Mouse (Mus musculus): ENCODE measurements around the gene Gm19668.
"Not testable (repeated sequence)": the region's sequence is repeated elsewhere in the genome, so short reads cannot be mapped to it uniquely, and the experiment has no call there.

The Gm19668 gene

GRCm38 (mm10) chr10:77798921-77799508 lies at the start of gene Gm19668:
TSS of gene Gm19668 (minus strand) at chr10:77799133.
- DNase-seq = no peak

DNA sequence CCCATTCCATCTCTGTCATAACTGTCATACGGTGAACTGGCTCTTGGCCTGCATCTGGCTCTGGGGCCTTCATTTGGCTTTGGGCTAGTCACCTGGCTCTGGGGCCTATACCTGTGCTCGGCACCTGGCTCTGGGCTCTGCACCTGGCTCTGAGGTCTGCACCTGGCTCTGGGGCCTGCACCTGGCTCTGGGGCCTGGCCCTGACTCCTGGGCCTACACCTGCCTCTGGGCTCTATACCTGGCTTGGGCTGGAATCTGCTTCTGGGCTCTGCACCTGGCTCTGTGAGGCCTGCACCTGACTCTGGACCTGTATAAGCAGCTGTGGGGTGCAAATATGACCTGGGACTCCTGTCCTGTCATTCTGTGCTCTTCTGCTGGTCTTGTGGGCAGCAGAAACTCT lies 48.6 kb upstream of the Gm19668 start:
- no peak for DNase-seq

- DNase-seq = no peak
Measured at GRCm38 (mm10) chr10:77846961-77847360, 48.0 kb upstream of the Gm19668 start.

GRCm38 (mm10) chr10:77846503-77846902 lies 47.6 kb upstream of the Gm19668 start, which contains the start of gene Gm36176:
TSS of gene Gm36176 (plus strand) at chr10:77846803.
- DNase-seq = no peak

DNA sequence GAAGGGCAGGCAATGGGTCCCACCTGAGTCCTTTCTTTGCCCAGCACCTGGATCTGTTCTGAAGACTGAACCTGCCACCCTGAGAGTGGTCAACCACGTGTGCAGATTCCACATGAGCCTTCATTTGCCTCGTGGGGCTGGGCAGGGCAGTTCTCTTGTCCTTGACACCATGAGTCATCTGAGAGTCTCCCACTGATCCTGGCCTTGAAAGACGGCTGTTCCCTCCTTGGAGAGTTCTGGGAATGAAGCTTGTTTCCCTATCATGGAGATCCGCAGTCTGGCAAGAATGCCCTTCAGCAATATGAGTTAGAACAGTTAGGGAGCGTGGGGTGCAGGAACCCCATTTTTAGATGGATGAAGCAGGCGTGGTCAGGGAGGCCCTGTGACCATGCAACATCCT lies 40.1 kb upstream of the Gm19668 start:
- DNase-seq = no peak

GRCm38 (mm10) chr10:77835647-77836046 lies 36.7 kb upstream of the Gm19668 start, which contains the start of gene Krtap10-10:
TSS of gene Krtap10-10 (plus strand) at chr10:77835947.
- DNase-seq = no peak

DNA sequence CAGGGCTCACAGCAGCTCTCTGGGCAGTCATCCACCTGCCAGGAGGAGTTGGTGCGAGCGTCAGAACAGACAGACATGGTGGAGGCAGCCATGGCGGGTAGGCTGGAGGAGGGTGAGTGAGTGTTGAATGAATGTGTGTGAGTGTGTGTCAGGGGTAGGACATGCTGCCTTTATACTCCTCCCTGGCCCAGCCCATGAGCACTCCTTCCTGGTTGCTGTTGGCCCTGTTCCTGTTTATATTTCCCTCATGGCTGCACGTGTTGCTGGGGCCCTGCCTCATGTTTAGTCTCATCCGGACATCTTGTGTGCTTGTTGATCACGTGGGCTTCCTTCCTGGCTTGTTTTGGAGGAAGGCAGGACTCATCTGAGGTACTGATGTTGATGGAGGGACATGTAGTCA lies 28.0 kb upstream of the Gm19668 start, which contains the start of gene Krtap10-4:
Gene Krtap10-4, minus strand, starts transcription at position 145 of the 400 bp plus-strand sequence.
- no peak for DNase-seq

DNA sequence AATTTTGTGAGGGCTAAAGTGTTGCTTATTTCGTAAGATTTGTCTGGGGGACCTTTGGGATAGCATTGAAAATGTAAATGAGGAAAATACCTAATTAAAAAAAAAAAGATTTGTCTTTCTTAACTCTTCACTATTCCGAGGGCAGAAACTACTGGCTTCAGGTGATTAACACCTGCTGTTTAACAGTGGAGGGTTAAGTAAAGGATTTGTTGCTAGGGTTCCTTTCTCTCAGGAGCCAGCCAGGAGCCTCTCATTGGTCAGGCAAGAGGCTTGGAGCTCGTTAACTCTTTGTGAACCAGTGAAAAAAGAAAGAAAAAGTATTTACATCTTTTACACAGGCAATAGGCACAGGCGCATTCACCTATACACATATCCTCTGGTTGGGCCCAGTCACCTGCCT lies 20.3 kb upstream of the Gm19668 start:
- DNase-seq = no peak

- DNase-seq = no peak
Measured at GRCm38 (mm10) chr10:77818523-77818922, 19.6 kb upstream of the Gm19668 start.

- DNase-seq = peak; percentile 45
Measured at GRCm38 (mm10) chr10:77815514-77815913, 16.6 kb upstream of the Gm19668 start.

- no peak for DNase-seq
Measured at GRCm38 (mm10) chr10:77814382-77814781, 15.4 kb upstream of the Gm19668 start, which contains the start of gene Gm2696. TSS of gene Gm2696 (plus strand) at chr10:77814682.

DNA sequence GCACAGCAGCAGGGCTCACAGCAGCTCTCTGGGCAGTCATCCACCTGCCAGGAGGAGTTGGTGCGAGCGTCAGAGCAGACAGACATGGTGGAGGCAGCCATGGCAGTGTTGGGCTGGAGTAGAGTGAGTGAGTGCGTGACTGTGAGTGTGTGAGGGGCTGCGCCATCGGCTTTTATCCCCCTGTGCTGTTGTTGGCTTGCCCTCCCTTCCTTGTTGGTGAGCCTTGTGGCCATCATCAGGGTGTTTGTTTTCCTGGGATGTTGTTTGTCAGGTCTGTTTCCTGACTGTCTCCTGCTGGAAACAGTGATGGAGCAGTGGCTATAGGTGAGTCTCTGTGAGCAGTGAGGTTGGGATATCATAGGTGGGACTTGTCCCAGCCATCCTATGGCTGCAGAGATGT lies 12.8 kb upstream of the Gm19668 start, which contains the start of gene Gm9507:
Gene Gm9507, minus strand, starts transcription at position 101 of the 400 bp plus-strand sequence.
- DNase-seq = no peak

- DNase-seq = no peak
Measured at GRCm38 (mm10) chr10:77804095-77804494, 5.2 kb upstream of the Gm19668 start.

- DNase-seq = not testable (repeated sequence)
Measured at GRCm38 (mm10) chr10:77798164-77798920, 591 bp downstream of the Gm19668 start.

DNA sequence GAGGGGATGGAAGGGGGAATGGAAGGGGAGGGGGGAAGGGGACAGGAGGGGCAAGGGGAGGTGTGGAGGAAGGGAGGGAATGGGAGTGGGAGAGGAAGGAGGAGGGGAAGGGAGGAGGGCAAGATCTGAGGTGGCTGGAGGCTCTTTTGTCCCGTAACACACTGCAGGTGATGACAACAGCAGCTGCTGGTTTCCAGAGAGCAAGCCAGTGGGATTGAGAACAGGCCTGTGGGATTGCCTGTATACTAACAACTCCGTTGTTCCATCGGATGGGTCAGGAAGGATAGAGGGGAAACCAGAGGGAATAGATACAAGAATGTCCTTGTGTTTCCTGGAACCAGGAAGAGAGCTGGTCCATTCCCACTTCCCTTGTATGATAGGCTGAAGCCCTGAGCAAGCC lies 1.3 kb downstream of the Gm19668 start:
- no peak for DNase-seq

- DNase-seq = no peak
Measured at GRCm38 (mm10) chr10:77794976-77795375, 4.0 kb downstream of the Gm19668 start, which contains the start of gene Gm9639. TSS of gene Gm9639 (minus strand) at chr10:77795076.

GRCm38 (mm10) chr10:77788621-77789020 lies 10.3 kb downstream of the Gm19668 start:
- DNase-seq = no peak

GRCm38 (mm10) chr10:77787876-77788275 lies 11.1 kb downstream of the Gm19668 start, which contains the start of gene Gm7137:
TSS of gene Gm7137 (minus strand) at chr10:77788200.
- DNase-seq = not testable (repeated sequence)

- DNase-seq = not testable (repeated sequence)
Measured at GRCm38 (mm10) chr10:77783396-77783795, 15.5 kb downstream of the Gm19668 start.

DNA sequence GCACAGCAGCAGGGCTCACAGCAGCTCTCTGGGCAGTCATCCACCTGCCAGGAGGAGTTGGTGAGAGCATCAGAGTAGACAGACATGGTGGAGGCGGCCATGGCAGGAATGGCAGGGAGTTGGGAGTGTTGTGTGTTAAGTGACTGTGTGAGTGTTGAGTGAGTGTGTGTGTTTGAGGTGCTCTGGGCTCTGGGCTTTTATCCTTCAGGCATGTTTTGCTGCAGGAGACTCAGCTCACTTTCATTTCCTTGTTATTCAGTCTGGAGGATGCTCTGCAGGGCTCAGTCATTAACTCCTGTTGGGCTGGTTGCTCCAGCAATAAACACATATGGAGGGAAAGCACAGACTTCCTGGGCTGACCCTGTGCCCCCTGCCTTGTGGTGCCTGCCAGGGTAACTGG lies 16.5 kb downstream of the Gm19668 start, which contains the start of gene Gm3250:
Gene Gm3250, minus strand, starts transcription at position 101 of the 400 bp plus-strand sequence.
- DNase-seq = not testable (repeated sequence)

- DNase-seq = not testable (repeated sequence)
Measured at GRCm38 (mm10) chr10:77776844-77777243, 22.1 kb downstream of the Gm19668 start, which contains the start of gene Gm7138. TSS of gene Gm7138 (minus strand) at chr10:77776944.

- DNase-seq = not testable (repeated sequence)
Measured at GRCm38 (mm10) chr10:77772142-77772541, 26.8 kb downstream of the Gm19668 start.

DNA sequence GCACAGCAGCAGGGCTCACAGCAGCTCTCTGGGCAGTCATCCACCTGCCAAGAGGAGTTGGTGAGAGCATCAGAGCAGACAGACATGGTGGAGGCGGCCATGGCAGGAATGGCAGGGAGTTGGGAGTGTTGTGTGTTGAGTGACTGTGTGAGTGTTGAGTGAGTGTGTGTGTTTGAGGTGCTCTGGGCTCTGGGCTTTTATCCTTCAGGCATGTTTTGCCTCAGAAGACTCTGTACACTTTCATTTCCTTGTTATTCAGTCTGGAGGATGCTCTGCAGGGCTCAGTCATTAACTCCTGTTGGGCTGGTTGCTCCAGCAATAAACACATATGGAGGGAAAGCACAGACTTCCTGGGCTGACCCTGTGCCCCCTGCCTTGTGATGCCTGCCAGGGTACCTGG lies 27.7 kb downstream of the Gm19668 start, which contains the start of gene Gm3238:
Gene Gm3238, minus strand, starts transcription at position 101 of the 400 bp plus-strand sequence.
- DNase-seq = not testable (repeated sequence)

Data from embryo, embryonic 11 days (tissue).